Mouse (Mus musculus): Measurements from ENCODE around the gene Olfr1217.
"Not testable (repeated sequence)": the region's sequence is repeated elsewhere in the genome, so short reads cannot be mapped to it uniquely, and the experiment has no call there.

The Olfr1217 gene

GRCm38 (mm10) chr2:89031965-89032364, at the start of gene Olfr1217:
TSS of gene Olfr1217 (minus strand) at chr2:89032065.
- DNase-seq (ENCODE audit: low spot score) = no peak

GRCm38 (mm10) chr2:89081487-89081886, 49.6 kb upstream of the Olfr1217 start:
- DNase-seq (ENCODE audit: low spot score) = no peak

- DNase-seq (ENCODE audit: low spot score) = no peak
These were observed 29.2 kb upstream of the Olfr1217 start, which contains the start of gene Olfr1218 for GRCm38 (mm10) chr2:89061087-89061486. TSS of gene Olfr1218 (minus strand) at chr2:89061187.

GRCm38 (mm10) chr2:89021436-89021835, 10.4 kb downstream of the Olfr1217 start:
- not testable (repeated sequence) for DNase-seq (ENCODE audit: low spot score)

- DNase-seq (ENCODE audit: low spot score) = no peak
These were observed 13.6 kb downstream of the Olfr1217 start, which contains the start of gene Olfr1216 for GRCm38 (mm10) chr2:89018240-89018639. TSS of gene Olfr1216 (minus strand) at chr2:89018340.

GRCm38 (mm10) chr2:89006873-89007272, 25.0 kb downstream of the Olfr1217 start, which contains the start of gene Olfr1215:
TSS of gene Olfr1215 (minus strand) at chr2:89006973.
- no peak for DNase-seq (ENCODE audit: low spot score)

GRCm38 (mm10) chr2:88992553-88992952, 39.3 kb downstream of the Olfr1217 start, which contains the start of gene Olfr1214:
TSS of gene Olfr1214 (minus strand) at chr2:88992653.
- no peak for DNase-seq (ENCODE audit: low spot score)

GRCm38 (mm10) chr2:88980181-88980580, 51.7 kb downstream of the Olfr1217 start, which contains the start of gene Gm13762:
TSS of gene Gm13762 (minus strand) at chr2:88980281.
- DNase-seq (ENCODE audit: low spot score) = no peak
